Mouse (Mus musculus): ENCODE measurements at regions not wholly inside any gene's neighbourhood (a gene's known extent, or its start where the extent isn't known, plus 50 kb on each side); places are given as distances from the start of the nearest gene placed in this dataset.
A peak's percentile ranks its signal among the peaks of the same experiment; 100 is the strongest.

DNA sequence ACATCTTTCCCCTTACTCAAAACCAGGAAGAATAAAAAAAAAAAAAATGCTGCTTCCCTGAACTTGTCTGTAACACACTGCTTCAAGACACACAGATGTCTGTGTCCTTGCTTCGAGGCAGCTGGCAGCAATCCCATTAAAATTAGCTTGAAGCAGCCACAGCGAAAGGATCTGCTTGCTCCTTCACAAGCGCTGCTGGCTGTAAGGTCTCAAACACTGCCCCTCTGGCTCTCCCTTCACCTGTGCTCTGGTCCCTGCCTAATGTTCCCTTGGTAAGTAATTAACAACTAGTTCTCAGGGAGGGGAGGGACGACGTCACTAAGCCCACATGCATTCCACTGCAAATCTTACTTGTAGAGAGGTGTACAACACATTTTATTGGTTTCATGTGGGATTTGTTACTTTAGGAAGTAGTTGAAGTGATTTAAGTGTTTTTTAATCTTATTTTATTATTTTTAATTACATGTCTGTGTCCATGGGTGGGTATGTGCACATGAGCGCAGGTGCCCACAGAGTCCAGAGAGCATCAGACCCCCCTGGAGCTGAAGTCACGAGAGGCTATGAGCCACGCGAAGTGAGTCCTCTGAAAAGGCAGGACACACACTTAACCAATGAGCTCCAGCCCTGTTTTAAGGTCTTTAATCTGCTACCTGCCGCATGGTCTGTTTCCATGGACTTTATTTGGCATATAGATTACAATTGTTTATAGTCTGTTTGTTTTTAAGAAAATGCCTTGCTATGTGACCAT is 61.1 kb upstream of the Cers6 start:
- DNase-seq (ENCODE audit: low spot score), result no peak

DNA sequence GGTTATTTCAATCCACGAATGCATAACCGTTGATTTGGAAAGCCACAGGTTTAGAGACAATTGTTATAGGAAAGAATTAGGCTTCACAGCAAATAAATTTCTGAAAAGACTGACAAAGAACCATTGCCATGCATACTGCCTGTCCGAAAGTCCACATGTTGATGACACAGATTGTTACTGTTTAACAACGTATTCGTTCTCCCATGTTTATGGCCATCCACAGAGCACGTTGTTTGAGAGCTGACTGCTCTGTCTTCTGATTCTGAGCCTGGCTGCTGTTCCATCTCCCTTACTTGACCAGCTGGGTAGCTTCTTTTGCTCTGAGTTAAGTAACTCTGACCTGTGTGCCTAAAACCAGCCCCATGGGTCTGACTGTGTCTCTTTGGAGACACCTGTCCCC is 57.1 kb upstream of the Cers6 start:
- no peak for DNase-seq (ENCODE audit: low spot score)

DNA sequence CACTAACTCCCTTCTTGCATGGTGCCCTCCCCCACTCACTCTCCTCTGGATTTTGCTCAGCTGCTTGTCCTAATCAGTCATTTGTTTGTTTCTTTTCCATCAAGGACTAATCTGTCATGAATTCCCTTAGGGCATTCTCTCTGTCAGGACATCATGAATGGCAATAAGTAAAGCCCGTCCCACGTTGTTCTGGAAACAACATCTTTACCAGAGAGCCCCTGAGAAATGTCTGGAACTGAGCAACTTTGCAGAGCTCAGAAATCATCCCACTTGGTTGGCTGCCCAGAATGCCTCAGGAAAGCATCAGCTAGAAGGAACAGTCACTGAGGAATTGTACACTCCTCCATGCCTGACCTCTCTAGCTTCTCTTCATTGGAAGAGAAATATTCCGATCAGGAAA is 55.4 kb upstream of the Cers6 start:
- DNase-seq (ENCODE audit: low spot score), result peak; percentile 46

DNA sequence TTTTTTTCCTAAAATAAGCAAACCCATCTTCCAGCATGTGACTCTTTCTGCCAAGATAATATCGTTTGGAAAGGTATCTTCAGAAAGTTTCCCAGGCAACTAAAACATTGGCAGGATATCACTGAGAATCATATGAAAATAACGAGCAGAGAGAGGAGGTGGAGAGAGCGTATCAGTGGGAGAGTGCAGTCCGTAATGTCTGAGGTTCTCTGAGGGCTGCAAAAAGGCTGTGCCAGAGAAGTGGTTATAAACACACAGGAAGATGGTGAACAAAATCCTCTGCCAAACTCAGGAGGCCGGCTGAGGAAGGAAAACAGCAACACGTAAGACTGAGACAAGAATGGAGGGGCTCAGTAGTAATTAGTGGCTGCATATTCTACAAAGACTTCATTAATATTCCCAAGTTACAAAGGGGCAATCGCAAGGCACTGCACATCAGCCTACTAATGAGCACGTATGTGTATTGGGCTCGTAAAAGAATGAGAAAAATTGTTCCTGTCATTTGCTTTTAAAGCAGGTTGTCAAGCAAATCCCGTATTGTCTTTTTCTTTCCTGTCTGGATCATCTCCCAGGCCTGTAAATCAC is 54.8 kb upstream of the Cers6 start:
- DNase-seq (ENCODE audit: low spot score), result no peak

All from embryo, embryonic 10.5 days (tissue).